Mouse (Mus musculus) limb, embryonic 11.5 days (tissue): ENCODE results near the gene Sin3a. TPM values are rescaled to one million over a fixed set of nuclear protein-coding genes. Genes with fewer than 3 reads are reported as not detected.

Experiments
- ATAC-seq: fragments of 200-750 bp; cut with Nextera tagmentation; 2 replicates; pipeline ENCODE4 v1.8.0; 2017; ENCODE audit warnings: low read depth; ENCODE audit not compliant: insufficient number of reproducible peaks, low FRiP score, low TSS enrichment
- DNase-seq: peaks from one replicate; pipeline ENCODE4 v3.0.0-alpha.2; 2015; ENCODE audit warnings: low spot score
- H3K27ac ChIP-seq: fragments of 300-500 bp; sonication (generic); replicated peaks from 2 replicates; pipeline ENCODE4 v1.5.1; 2014; ENCODE audit warnings: low read depth, mild to moderate bottlenecking, low read length
- H3K27me3 ChIP-seq: fragments of 300-500 bp; sonication (generic); 2 replicates; pipeline ENCODE4 v1.6.1; 2014; ENCODE audit warnings: mild to moderate bottlenecking, low read length, mixed read lengths; ENCODE audit not compliant: control insufficient read depth, insufficient read depth
- H3K36me3 ChIP-seq: fragments of 300-500 bp; sonication (generic); 2 replicates; pipeline ENCODE4 v1.6.1; 2014; ENCODE audit warnings: mild to moderate bottlenecking, low read length, moderate library complexity, mixed read lengths; ENCODE audit not compliant: control insufficient read depth, insufficient read depth
- H3K4me1 ChIP-seq: fragments of 300-500 bp; sonication (generic); 2 replicates; pipeline ENCODE4 v1.6.1; 2014; ENCODE audit warnings: low read length, mixed read lengths; ENCODE audit not compliant: control insufficient read depth, insufficient read depth
- H3K4me2 ChIP-seq: fragments of 300-500 bp; sonication (generic); 2 replicates; pipeline ENCODE4 v1.6.1; 2014; ENCODE audit warnings: low read depth, mild to moderate bottlenecking, moderate library complexity; ENCODE audit not compliant: severe bottlenecking
- H3K4me3 ChIP-seq: fragments of 300-500 bp; sonication (generic); 2 replicates; pipeline ENCODE4 v1.5.1; 2014; ENCODE audit warnings: low read depth, low read length
- H3K9ac ChIP-seq: fragments of 300-500 bp; sonication (generic); 2 replicates; pipeline ENCODE4 v1.6.1; 2014; ENCODE audit warnings: mild to moderate bottlenecking, low read length
- H3K9me3 ChIP-seq: fragments of 300-500 bp; sonication (generic); 2 replicates; pipeline ENCODE4 v1.6.1; 2016; ENCODE audit warnings: low read length; ENCODE audit not compliant: control insufficient read depth
- WGBS: fragments of 180-500 bp; shearing (Covaris S2); extraction: QIAGEN DNeasy Blood & Tissue Kit; methylation state at CpG from one replicate; pipeline ENCODE4 v1.1.7; 2014; 5-methylcytosine and 5-hydroxymethylcytosine counted together
- polyA plus RNA-seq: library from polyadenylated mRNA; unstranded; fragments of >200 nt; fragmentation: Nextera tagmentation; extraction: Ambion mirVana; gene quantifications from 2 replicates; pipeline ENCODE4 v1.2.1, GENCODE M21; 2014

Sin3a gene
- polyA plus RNA-seq, 1 experiment from 2014 or later: 65.8 TPM

DNA sequence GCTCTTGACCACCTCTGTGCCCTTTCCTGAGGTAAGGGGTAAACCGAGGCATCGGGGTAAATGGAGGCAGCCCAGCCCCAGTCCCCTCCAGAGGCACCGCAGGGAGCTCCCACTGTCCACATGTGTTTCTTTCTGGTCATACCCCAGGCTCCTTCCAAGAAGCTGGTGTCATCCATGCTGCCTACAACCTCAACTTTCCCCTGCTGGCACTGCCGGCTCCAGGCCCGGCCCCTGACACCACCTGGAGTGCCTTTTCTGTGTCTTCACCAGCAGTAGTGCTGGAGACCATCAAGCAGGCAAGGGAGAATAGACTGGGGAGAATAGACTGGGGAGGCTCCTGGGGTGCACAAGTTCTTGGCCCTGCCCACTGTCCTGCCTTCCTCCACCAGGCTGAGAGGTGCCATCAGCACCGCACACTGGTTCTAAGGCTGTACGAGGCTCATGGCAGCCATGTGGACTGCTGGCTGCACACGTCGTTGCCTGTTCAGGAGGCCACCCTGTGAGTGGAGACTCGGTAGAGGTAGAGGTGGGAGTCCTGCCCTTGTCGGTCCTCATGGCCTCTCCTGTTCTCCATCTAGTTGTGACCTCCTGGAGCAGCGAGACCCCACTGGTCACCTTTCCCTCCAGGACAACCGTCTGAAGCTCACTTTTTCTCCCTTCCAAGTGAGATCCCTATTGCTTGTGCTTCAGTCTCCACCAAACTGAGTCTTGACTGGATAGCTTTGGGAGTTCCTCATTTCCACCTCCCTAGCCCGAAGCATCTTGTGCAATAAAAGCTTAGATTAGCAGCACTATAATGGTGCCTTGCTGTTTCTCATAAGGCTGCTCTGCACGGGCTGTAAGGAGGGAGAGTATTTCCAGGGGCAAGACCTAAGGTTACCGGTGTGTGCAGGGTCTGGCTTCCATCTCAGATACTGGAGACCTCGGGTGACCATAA, 69.8 kb downstream of the Sin3a start:
- DNase-seq (no peak), ATAC-seq (no peak)
- Histone ChIP-seq H3K4me2 (no peak overlapping the region), H3K27ac (no peak overlapping the region), H3K4me1 (no peaks in the 10 kb centered on the region), H3K9ac (no peak overlapping the region), H3K4me3 (no peak overlapping the region), H3K27me3 (no peaks in the 10 kb centered on the region), H3K36me3 (peaks cover 19% of the 10 kb centered on the region), H3K9me3 (no peaks in the 10 kb centered on the region)
- 89% methylated on average over 17 of the region's 17 CpGs for WGBS

DNA sequence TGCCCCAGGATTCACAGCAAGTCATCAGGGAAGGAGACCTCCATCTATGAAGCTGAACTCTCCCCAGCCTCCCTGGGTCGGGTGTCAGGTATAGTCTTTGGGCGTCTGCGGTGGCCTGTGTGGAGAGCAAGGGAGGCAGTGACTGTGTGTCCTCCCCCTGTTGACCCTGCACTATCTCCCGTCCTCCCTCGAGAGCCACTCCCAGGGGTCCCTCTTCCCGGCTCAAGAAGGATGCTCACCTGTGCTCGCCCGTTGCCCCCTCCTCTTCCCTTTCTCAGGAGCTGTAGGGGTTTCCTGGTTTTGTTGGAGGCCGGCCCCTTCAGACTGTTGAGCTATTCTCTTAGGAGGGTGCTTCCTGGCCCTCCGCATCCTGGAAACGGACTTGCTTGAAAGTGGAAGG, 71.4 kb downstream of the Sin3a start:
- H3K36me3 ChIP-seq: peaks cover 15% of the 10 kb centered on the region
- no peak for ATAC-seq

DNA sequence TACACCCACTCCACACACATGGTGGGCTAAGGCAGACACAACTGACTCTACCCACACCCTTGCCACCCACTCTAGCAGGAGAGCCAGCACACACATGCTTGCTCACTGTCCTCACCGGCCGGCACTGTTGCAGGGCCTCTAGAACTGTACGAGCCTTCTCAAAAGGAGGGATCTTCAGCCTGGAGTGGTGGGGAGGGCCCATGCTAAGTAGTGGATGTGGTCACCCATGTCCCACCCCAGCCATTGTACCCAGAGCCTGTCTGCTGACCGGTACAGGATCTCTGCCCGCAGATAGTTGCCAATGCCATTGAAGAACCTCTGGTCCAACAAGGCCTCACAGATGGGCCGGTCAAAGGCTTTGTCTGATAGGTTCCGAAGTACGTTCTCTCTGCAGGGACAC, 73.0 kb downstream of the Sin3a start:
- H3K27ac ChIP-seq: no peak overlapping the region
- no peaks in the 10 kb centered on the region for H3K27me3 ChIP-seq
- no peak overlapping the region for H3K9ac ChIP-seq
- H3K9me3 ChIP-seq: no peaks in the 10 kb centered on the region
- no peak overlapping the region for H3K4me2 ChIP-seq
- ATAC-seq (no peak), DNase-seq (no peak)
- peaks cover 5% of the 10 kb centered on the region for H3K4me1 ChIP-seq
- no peak overlapping the region for H3K4me3 ChIP-seq
- peaks cover 13% of the 10 kb centered on the region for H3K36me3 ChIP-seq
- WGBS: 92% methylated on average over 8 of the region's 8 CpGs

More for the DNA sequence above, 71.4 kb downstream of the Sin3a start:
- Histone ChIP-seq H3K9ac (no peak overlapping the region), H3K27me3 (no peaks in the 10 kb centered on the region), H3K4me1 (no peaks in the 10 kb centered on the region; the same call in 1 of the 2 replicates), H3K4me2 (no peak overlapping the region), H3K4me3 (no peak overlapping the region), H3K9me3 (no peaks in the 10 kb centered on the region), H3K27ac (no peak overlapping the region)
- WGBS: 84% methylated on average over 11 of the region's 11 CpGs
- DNase-seq: no peak

DNA sequence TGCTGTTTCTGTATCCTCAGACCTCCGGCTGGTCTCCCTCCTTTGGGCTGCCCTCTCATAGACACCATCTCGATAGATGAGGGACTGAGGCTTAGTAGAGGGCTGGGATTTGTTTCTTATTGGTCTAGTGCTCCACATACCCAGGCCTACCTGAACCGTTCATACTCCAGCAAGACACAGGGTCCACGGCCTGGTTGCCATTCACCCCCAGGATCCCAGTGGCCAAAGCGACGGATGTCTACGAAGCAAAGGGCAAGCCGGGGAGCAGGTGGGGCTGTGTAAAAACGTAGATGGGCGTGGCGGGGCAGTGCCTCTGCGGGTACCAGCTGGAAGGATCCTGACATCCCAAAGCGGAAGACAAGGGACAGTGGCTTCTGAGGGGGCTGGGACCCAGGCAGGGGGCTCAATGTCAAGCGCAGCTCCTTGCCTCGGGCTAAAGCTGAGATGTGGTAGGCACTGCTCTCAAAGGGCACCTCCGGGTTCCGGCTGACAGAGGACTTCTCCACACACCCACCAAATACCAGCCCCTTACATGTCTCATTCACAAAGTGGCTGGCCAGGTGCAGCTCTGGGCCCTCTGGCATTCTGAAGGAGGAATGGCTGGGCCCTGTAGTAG, 74.7 kb downstream of the Sin3a start:
- no peak for ATAC-seq
- H3K27me3 ChIP-seq: no peaks in the 10 kb centered on the region
- no peak overlapping the region for H3K9ac ChIP-seq
- H3K9me3 ChIP-seq: no peaks in the 10 kb centered on the region
- DNase-seq: no peak
- no peak overlapping the region for H3K4me3 ChIP-seq
- H3K27ac ChIP-seq: no peak overlapping the region
- H3K4me2 ChIP-seq: no peak overlapping the region
- H3K4me1 ChIP-seq: peaks cover 5% of the 10 kb centered on the region
- 90% methylated on average over 17 of the region's 17 CpGs for WGBS
- peaks cover 7% of the 10 kb centered on the region for H3K36me3 ChIP-seq

DNA sequence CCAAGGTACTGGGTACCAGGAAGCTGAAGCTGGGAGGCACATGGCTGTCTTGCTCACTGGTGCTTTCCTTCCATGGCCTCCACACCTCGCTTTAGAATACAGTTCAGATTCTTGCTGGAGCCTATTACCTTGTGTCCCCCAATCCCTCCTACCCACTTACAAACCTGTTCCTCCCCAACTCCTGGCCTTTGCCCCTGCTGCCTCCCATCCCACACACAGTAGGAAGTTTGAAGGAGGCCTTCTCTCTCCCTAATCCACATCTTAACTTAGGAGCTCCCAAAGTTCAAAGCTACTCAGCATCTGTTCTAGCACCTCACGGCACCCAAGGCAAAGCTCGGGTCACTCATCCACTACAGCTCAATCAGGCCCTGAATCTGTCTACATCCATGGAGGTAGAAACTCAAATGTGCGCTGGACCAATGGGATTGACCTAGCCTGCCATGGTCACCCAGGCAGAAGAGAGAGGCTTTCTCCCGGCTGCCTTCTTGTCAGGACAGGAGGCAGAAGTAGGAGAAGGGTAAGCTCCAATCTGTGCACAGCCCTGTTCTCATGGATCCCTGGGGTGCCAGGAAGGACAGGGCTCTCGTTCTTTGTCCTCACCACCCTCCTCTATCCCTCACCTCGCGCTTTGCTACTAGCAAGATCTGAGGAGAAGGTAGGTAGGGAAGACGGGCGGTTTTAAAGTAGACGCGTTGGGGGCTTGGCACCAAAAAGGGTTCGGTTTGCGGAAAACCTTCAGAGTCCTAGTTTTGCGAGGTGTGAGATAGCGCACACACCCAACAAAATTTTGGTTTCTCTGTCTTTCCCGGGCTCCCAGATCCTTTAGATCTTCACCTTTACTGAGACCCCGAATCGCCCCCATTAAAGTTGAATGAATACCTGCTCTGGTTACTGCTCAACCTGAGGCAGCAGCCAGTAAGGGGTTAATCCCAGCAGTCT, 75.6 kb downstream of the Sin3a start:
- no peak for DNase-seq
- WGBS: 8% methylated on average over 19 of the region's 19 CpGs
- peak overlapping the region; percentile 76 for H3K27ac ChIP-seq
- no peak for ATAC-seq
- H3K4me2 ChIP-seq: peak overlapping the region; percentile 85
- H3K4me1 ChIP-seq: peaks cover 5% of the 10 kb centered on the region
- peak overlapping the region; percentile 75 for H3K9ac ChIP-seq
- H3K9me3 ChIP-seq: no peaks in the 10 kb centered on the region
- H3K36me3 ChIP-seq: no peaks in the 10 kb centered on the region
- H3K27me3 ChIP-seq: no peaks in the 10 kb centered on the region
- H3K4me3 ChIP-seq: peak overlapping the region; percentile 50

DNA sequence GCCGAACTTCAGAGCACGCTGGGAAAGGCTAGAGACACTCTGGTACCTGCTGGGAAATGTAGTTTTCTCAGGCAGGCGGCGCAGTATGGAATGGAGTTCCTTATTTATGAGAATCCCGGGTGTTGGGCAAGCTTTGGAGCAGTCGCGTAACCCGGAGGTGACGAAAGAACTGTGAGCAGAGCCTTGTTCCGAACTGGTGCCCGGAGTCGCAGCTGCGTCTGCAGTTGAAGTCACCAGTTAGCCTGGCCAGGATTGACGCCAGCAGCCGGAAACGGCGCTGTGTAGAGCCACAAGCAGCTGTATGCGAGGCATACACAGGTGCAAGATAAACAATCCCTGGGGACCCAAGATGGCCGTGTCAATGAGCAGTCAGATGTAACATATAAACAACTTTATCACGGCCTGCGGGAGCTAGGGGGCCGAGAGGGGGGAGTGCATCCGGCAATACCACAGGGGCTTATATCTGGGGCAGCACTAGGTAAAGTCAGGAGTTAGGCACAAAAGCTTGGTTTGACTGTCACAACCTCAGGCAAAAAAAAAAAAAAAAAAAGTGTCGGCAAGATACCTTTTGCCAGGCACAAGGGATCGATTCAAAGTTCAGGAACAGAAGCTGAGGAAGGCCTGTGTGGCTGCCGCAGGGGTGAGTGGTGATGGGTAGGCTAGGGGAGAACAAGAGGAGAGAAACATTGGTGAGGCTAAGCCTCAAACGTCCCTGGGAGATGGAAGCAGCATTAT, 76.5 kb downstream of the Sin3a start, which contains the start of gene Neil1:
Neil1 (minus strand) TSS at position 162 of the 735 bp plus-strand sequence.
- peak within 1 kb of the TSS; percentile 75 for H3K9ac ChIP-seq
- H3K4me2 ChIP-seq: peak within 1 kb of the TSS; percentile 85
- H3K36me3 ChIP-seq: no peaks in the 10 kb centered on the region
- no peaks in the 10 kb centered on the region for H3K27me3 ChIP-seq
- H3K4me3 ChIP-seq: peak within 1 kb of the TSS; percentile 50
- ATAC-seq: peak; percentile 85
- WGBS: 1% methylated on average over 27 of the region's 27 CpGs
- H3K4me1 ChIP-seq: peaks cover 5% of the 10 kb centered on the region
- DNase-seq: peak; percentile 88
- H3K27ac ChIP-seq: peak within 1 kb of the TSS; percentile 76
- H3K9me3 ChIP-seq: no peaks in the 10 kb centered on the region

DNA sequence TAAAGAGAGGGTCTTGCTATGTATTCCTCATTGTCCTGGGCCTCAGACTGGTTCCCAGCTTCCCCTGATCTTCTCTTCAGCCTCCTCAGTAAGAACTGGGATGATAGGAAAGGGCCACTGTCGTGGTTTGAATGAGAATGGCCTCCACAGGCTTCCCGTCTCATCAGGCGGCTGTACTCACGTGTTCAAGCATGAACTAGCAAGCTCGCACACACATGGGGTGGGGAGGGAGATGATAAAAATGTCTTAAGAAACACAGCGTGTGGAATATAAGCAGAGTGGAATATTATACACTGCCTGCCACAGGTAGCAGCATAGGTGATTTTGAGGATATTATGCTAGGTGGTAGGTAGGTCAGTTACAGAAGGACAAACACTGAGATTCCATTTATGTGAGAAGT, 77.2 kb downstream of the Sin3a start:
- H3K4me1 ChIP-seq: peaks cover 5% of the 10 kb centered on the region
- no peaks in the 10 kb centered on the region for H3K36me3 ChIP-seq
- H3K9ac ChIP-seq: peak overlapping the region; percentile 75; the same call in 1 of the 2 replicates
- H3K4me2 ChIP-seq: peak overlapping the region; percentile 85
- 73% methylated on average over 6 of the region's 6 CpGs for WGBS
- no peak overlapping the region for H3K27ac ChIP-seq
- no peaks in the 10 kb centered on the region for H3K27me3 ChIP-seq
- no peaks in the 10 kb centered on the region for H3K9me3 ChIP-seq
- H3K4me3 ChIP-seq: peak overlapping the region; percentile 50; the same call in 1 of the 2 replicates
- DNase-seq (no peak), ATAC-seq (no peak)
